ENCODE assay signal across 16 mouse cellular contexts in the genomic region with DNA sequence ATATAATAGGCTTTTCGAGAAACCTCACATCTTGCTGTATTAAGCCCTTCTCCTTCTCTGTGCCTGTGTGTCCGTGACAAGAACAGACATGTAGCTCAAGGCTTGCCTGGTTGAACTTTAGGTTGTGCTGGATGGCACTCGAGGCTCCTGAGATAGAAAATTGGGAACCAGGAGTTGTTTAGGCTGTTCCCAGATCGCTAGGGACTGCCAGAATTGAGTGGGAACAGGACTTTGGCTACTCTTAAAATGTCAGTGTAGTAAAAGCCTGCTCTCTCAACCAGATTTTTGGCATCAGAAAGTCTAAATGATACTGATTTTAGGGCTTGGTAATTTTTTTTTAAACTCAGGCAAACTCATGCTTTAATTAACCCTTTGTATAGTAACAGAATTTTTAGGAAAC.
"Had no signal": no experiment of that assay in that cellular context is flagged by ENCODE, and none has a peak within 500 bp of the region (broad histone marks: within the 10 kb centered on the region; RNA-seq: fewer than 3 reads in every experiment).

No protein-coding gene starts in this region.

- H3K4me3 ChIP-seq: lung, embryonic 15.5 days; megakaryocyte, embryonic 14.5 days; midbrain, embryonic 13.5 days; midbrain, embryonic 15.5 days; neural tube, embryonic 12.5 days had no signal

- ATAC-seq: lung, postnatal 0 days; midbrain, embryonic 13.5 days; midbrain, embryonic 15.5 days had no signal

- H3K9me3 ChIP-seq: lung, embryonic 15.5 days; megakaryocyte, embryonic 14.5 days; midbrain, embryonic 13.5 days; midbrain, embryonic 15.5 days; neural tube, embryonic 12.5 days had no signal

- H3K27ac ChIP-seq: lung, embryonic 15.5 days; macrophage; midbrain, embryonic 13.5 days; midbrain, embryonic 15.5 days; neural tube, embryonic 12.5 days had no signal

- H3K36me3 ChIP-seq: lung, embryonic 15.5 days; midbrain, embryonic 13.5 days; midbrain, embryonic 15.5 days; neural tube, embryonic 12.5 days had no signal

- H3K27me3 ChIP-seq: lung, embryonic 15.5 days; megakaryocyte, embryonic 14.5 days; midbrain, embryonic 13.5 days; midbrain, embryonic 15.5 days; neural tube, embryonic 12.5 days had no signal

- H3K4me1 ChIP-seq: lung, embryonic 15.5 days; midbrain, embryonic 13.5 days; midbrain, embryonic 15.5 days; neural tube, embryonic 12.5 days had no signal

- DNase-seq: lung, adult 2 months; lung, postnatal 14 days; lung, postnatal 36 days; right cerebral cortex, postnatal 14 days; spleen, adult 18-20 months; thymus, adult 18-20 months; thymus, postnatal 14 days; thymus, postnatal 36 days had no signal

- H3K4me2 ChIP-seq: lung, embryonic 15.5 days; midbrain, embryonic 11.5 days; midbrain, embryonic 13.5 days; midbrain, embryonic 15.5 days; neural tube, embryonic 12.5 days had no signal

- H3K9ac ChIP-seq: lung, embryonic 15.5 days; midbrain, embryonic 13.5 days; midbrain, embryonic 15.5 days; neural tube, embryonic 12.5 days had no signal
